ENCODE assay signal across 15 mouse cellular contexts in genomic region chr13:97409891-97410525, GRCm38 (mm10).
DNase-seq lines count a peak whose midpoint lies in the region; ATAC-seq and TF ChIP-seq lines count a peak whose summit lies in the region.
"Had no signal": no experiment of that assay in that cellular context is flagged by ENCODE, and none has a peak within 500 bp of the region (broad histone marks: within the 10 kb centered on the region; RNA-seq: fewer than 3 reads in every experiment).

No protein-coding gene starts in this region.

- no peak overlapping the region for H3K4me2 ChIP-seq in embryonic facial prominence, embryonic 15.5 days (replicated peaks)
- no peak overlapping the region for H3K4me2 ChIP-seq in hindbrain, embryonic 14.5 days (replicated peaks)
- H3K4me2 ChIP-seq in neural tube, embryonic 13.5 days: no peak overlapping the region
- H3K4me2 ChIP-seq: heart, embryonic 12.5 days; kidney, embryonic 15.5 days; stomach, embryonic 15.5 days had no signal

- TF ChIP-seq CTCF in layer of hippocampus, adult 2 months (conservative IDR thresholded peaks at IDR 0.05): no peak

- peak; percentile 22; the same call in 1 of the 2 replicates for ATAC-seq in embryonic facial prominence, embryonic 15.5 days (ENCODE audit: insufficient number of reproducible peaks, low FRiP score, low TSS enrichment, low read depth)
- peak; percentile 61; the same call in 1 of the 2 replicates for ATAC-seq in hindbrain, embryonic 14.5 days (ENCODE audit: low FRiP score)
- 0 out of 2 replicates have a peak, but pooled peaks have one; percentile 44 for ATAC-seq in neural tube, embryonic 13.5 days (ENCODE audit: low read depth)
- ATAC-seq: Patski had no signal

- H3K4me3 ChIP-seq in layer of hippocampus, adult 2 months: no peak overlapping the region
- H3K4me3 ChIP-seq in embryonic facial prominence, embryonic 15.5 days (replicated peaks): no peak overlapping the region
- no peak overlapping the region for H3K4me3 ChIP-seq in hindbrain, embryonic 14.5 days (replicated peaks; ENCODE audit: low read length)
- H3K4me3 ChIP-seq in neural tube, embryonic 13.5 days: no peak overlapping the region
- H3K4me3 ChIP-seq: heart, embryonic 12.5 days; kidney, embryonic 15.5 days; stomach, embryonic 15.5 days had no signal

- no peak overlapping the region for H3K9ac ChIP-seq in embryonic facial prominence, embryonic 15.5 days
- H3K9ac ChIP-seq in hindbrain, embryonic 14.5 days: no peak overlapping the region
- H3K9ac ChIP-seq in neural tube, embryonic 13.5 days: no peak overlapping the region
- H3K9ac ChIP-seq: heart, embryonic 12.5 days; kidney, embryonic 15.5 days; stomach, embryonic 15.5 days had no signal

- no peak for DNase-seq in layer of hippocampus, adult 2 months (ENCODE audit: low spot score in 2 of 2)
- DNase-seq in layer of hippocampus, postnatal 36 days: no peak
- no peak for DNase-seq in hindbrain, embryonic 14.5 days (ENCODE audit: low spot score)
- DNase-seq in testis, postnatal 14 days (ENCODE audit: low spot score): no peak
- no peak for DNase-seq in ovary, adult 18-20 months (ENCODE audit: low spot score)
- DNase-seq: cerebellum, postnatal 25 days; lung, adult 2 months; thymus, postnatal 36 days had no signal

- no peaks in the 10 kb centered on the region for H3K36me3 ChIP-seq in embryonic facial prominence, embryonic 15.5 days
- no peaks in the 10 kb centered on the region for H3K36me3 ChIP-seq in hindbrain, embryonic 14.5 days (replicated peaks; ENCODE audit: control insufficient read depth, insufficient read depth)
- H3K36me3 ChIP-seq in neural tube, embryonic 13.5 days: no peaks in the 10 kb centered on the region
- H3K36me3 ChIP-seq: heart, embryonic 12.5 days; kidney, embryonic 15.5 days; stomach, embryonic 15.5 days had no signal

- no peaks in the 10 kb centered on the region for H3K9me3 ChIP-seq in embryonic facial prominence, embryonic 15.5 days (replicated peaks)
- H3K9me3 ChIP-seq in hindbrain, embryonic 14.5 days (ENCODE audit: control insufficient read depth, low read length): no peaks in the 10 kb centered on the region
- no peaks in the 10 kb centered on the region for H3K9me3 ChIP-seq in neural tube, embryonic 13.5 days
- H3K9me3 ChIP-seq: kidney, embryonic 15.5 days; stomach, embryonic 15.5 days had no signal

- peaks cover 37% of the 10 kb centered on the region for H3K4me1 ChIP-seq in embryonic facial prominence, embryonic 15.5 days
- peaks cover 28% of the 10 kb centered on the region for H3K4me1 ChIP-seq in hindbrain, embryonic 14.5 days (replicated peaks; ENCODE audit: control insufficient read depth, insufficient read depth, low read length)
- peaks cover 46% of the 10 kb centered on the region for H3K4me1 ChIP-seq in neural tube, embryonic 13.5 days (replicated peaks)
- H3K4me1 ChIP-seq: stomach, embryonic 15.5 days had no signal

- no peaks in the 10 kb centered on the region for H3K27me3 ChIP-seq in embryonic facial prominence, embryonic 15.5 days
- no peaks in the 10 kb centered on the region for H3K27me3 ChIP-seq in hindbrain, embryonic 14.5 days (ENCODE audit: control insufficient read depth, insufficient read depth, low read length)
- H3K27me3 ChIP-seq in neural tube, embryonic 13.5 days: no peaks in the 10 kb centered on the region
- H3K27me3 ChIP-seq: CH12.LX; Patski; stomach, embryonic 15.5 days had no signal

- 56% methylated on average over 6 of the region's 6 CpGs for WGBS in embryonic facial prominence, embryonic 15.5 days
- WGBS in hindbrain, embryonic 14.5 days: 36% methylated on average over 6 of the region's 6 CpGs
- WGBS in neural tube, embryonic 13.5 days: 47% methylated on average over 6 of the region's 6 CpGs

- H3K27ac ChIP-seq in layer of hippocampus, adult 2 months: peak overlapping the region; percentile 57
- H3K27ac ChIP-seq in embryonic facial prominence, embryonic 15.5 days (replicated peaks): peak overlapping the region; percentile 44; the same call in 1 of the 2 replicates
- 0 out of 2 replicates have a peak overlapping the region, but pooled peaks have one; percentile 26 for H3K27ac ChIP-seq in hindbrain, embryonic 14.5 days
- peak overlapping the region; percentile 65 for H3K27ac ChIP-seq in neural tube, embryonic 13.5 days (replicated peaks)
- H3K27ac ChIP-seq: kidney, embryonic 15.5 days; stomach, embryonic 15.5 days had no signal
